Mouse (Mus musculus): ENCODE results near the gene Mllt6. TPM values are rescaled to one million over a fixed set of nuclear protein-coding genes. Genes with fewer than 3 reads are reported as not detected.

Mllt6 gene
- polyA plus RNA-seq, 1 experiment from 2014 or later = 2.3 TPM

- Histone ChIP-seq H3K27ac (peak overlapping the region; percentile 93), H3K4me2 (ENCODE audit: low read length) (peak overlapping the region; percentile 88), H3K4me1 (replicated peaks; ENCODE audit: insufficient read depth, low read length) (peaks cover 26% of the 10 kb centered on the region), H3K27me3 (ENCODE audit: insufficient read depth, low read length) (no peaks in the 10 kb centered on the region), H3K4me3 (replicated peaks; ENCODE audit: low read depth, low read length) (peak overlapping the region; percentile 94), H3K9ac (ENCODE audit: low read depth, low read length) (peak overlapping the region; percentile 86), H3K36me3 (ENCODE audit: insufficient read depth, low read length) (peaks cover 17% of the 10 kb centered on the region), H3K9me3 (replicated peaks; ENCODE audit: low read length) (no peaks in the 10 kb centered on the region)
- no peak for DNase-seq (ENCODE audit: low spot score)
- WGBS = under 1% methylated on average over 6 of the region's 8 CpGs
- ATAC-seq (replicated peaks; ENCODE audit: low FRiP score, low read depth) = no peak
- no peak for TF ChIP-seq CTCF (IDR thresholded peaks at IDR 0.05; ENCODE audit: low read depth)
Measured at GRCm38 (mm10) chr11:97664339-97664665, 1.1 kb downstream of the Mllt6 start.

- Histone ChIP-seq H3K4me3 (replicated peaks; ENCODE audit: low read depth, low read length) (peak overlapping the region; percentile 94), H3K4me2 (ENCODE audit: low read length) (peak overlapping the region; percentile 88), H3K36me3 (ENCODE audit: insufficient read depth, low read length) (peaks cover 17% of the 10 kb centered on the region), H3K27me3 (ENCODE audit: insufficient read depth, low read length) (no peaks in the 10 kb centered on the region), H3K9me3 (replicated peaks; ENCODE audit: low read length) (no peaks in the 10 kb centered on the region), H3K4me1 (replicated peaks; ENCODE audit: insufficient read depth, low read length) (peaks cover 22% of the 10 kb centered on the region), H3K27ac (no peak overlapping the region), H3K9ac (ENCODE audit: low read depth, low read length) (peak overlapping the region; percentile 86)
- 30% methylated on average over 6 of the region's 6 CpGs for WGBS
- DNase-seq (ENCODE audit: low spot score) (no peak), ATAC-seq (replicated peaks; ENCODE audit: low FRiP score, low read depth) (no peak)
- peak; percentile 42 for TF ChIP-seq CTCF (IDR thresholded peaks at IDR 0.05; ENCODE audit: low read depth)
Measured at GRCm38 (mm10) chr11:97664771-97665240, 1.6 kb downstream of the Mllt6 start.

GRCm38 (mm10) chr11:97665431-97665830, 2.2 kb downstream of the Mllt6 start:
- WGBS = 89% methylated on average over 13 of the region's 13 CpGs
- no peak for DNase-seq (ENCODE audit: low spot score)
- no peaks in the 10 kb centered on the region for H3K9me3 ChIP-seq (replicated peaks; ENCODE audit: low read length)
- H3K36me3 ChIP-seq (ENCODE audit: insufficient read depth, low read length) = peaks cover 22% of the 10 kb centered on the region
- no peak for TF ChIP-seq CTCF (IDR thresholded peaks at IDR 0.05; ENCODE audit: low read depth)
- H3K27me3 ChIP-seq (ENCODE audit: insufficient read depth, low read length) = no peaks in the 10 kb centered on the region
- H3K4me2 ChIP-seq (ENCODE audit: low read length) = no peak overlapping the region
- ATAC-seq (replicated peaks; ENCODE audit: low FRiP score, low read depth) = no peak
- H3K4me3 ChIP-seq (replicated peaks; ENCODE audit: low read depth, low read length) = no peak overlapping the region
- peaks cover 22% of the 10 kb centered on the region for H3K4me1 ChIP-seq (replicated peaks; ENCODE audit: insufficient read depth, low read length)
- H3K9ac ChIP-seq (ENCODE audit: low read depth, low read length) = no peak overlapping the region
- no peak overlapping the region for H3K27ac ChIP-seq

GRCm38 (mm10) chr11:97666221-97666620, 3.0 kb downstream of the Mllt6 start:
- WGBS = 93% methylated on average over 7 of the region's 7 CpGs
- Histone ChIP-seq H3K27me3 (ENCODE audit: insufficient read depth, low read length) (no peaks in the 10 kb centered on the region), H3K4me1 (replicated peaks; ENCODE audit: insufficient read depth, low read length) (peaks cover 19% of the 10 kb centered on the region), H3K27ac (no peak overlapping the region), H3K4me3 (replicated peaks; ENCODE audit: low read depth, low read length) (no peak overlapping the region), H3K9ac (ENCODE audit: low read depth, low read length) (no peak overlapping the region), H3K36me3 (ENCODE audit: insufficient read depth, low read length) (peaks cover 28% of the 10 kb centered on the region), H3K4me2 (ENCODE audit: low read length) (no peak overlapping the region), H3K9me3 (replicated peaks; ENCODE audit: low read length) (no peaks in the 10 kb centered on the region)
- TF ChIP-seq CTCF (IDR thresholded peaks at IDR 0.05; ENCODE audit: low read depth) = peak; percentile 56
- DNase-seq (ENCODE audit: low spot score) (no peak), ATAC-seq (replicated peaks; ENCODE audit: low FRiP score, low read depth) (no peak)

DNA sequence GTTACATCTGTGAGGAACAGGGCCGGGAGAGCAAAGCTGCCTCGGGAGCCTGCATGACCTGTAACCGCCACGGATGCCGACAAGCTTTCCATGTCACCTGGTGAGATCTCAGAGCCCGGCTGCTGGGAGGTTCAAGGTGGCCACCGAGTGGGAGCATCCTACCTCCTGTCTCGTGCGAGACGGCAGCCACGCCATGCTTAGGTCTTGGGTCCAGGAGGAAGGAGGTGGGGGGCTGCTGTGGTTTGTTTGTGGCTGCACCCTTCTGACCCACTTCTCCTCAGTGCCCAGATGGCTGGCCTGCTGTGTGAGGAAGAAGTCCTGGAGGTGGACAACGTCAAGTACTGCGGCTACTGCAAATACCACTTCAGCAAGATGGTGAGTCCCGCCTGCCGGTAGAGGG, 3.6 kb downstream of the Mllt6 start:
- no peak for DNase-seq (ENCODE audit: low spot score)
- 93% methylated on average over 15 of the region's 15 CpGs for WGBS
- no peaks in the 10 kb centered on the region for H3K27me3 ChIP-seq (ENCODE audit: insufficient read depth, low read length)
- H3K4me3 ChIP-seq (replicated peaks; ENCODE audit: low read depth, low read length) = no peak overlapping the region
- no peak overlapping the region for H3K27ac ChIP-seq
- ATAC-seq (replicated peaks; ENCODE audit: low FRiP score, low read depth) = no peak
- no peaks in the 10 kb centered on the region for H3K9me3 ChIP-seq (replicated peaks; ENCODE audit: low read length)
- H3K4me1 ChIP-seq (replicated peaks; ENCODE audit: insufficient read depth, low read length) = peaks cover 14% of the 10 kb centered on the region
- H3K4me2 ChIP-seq (ENCODE audit: low read length) = no peak overlapping the region
- H3K36me3 ChIP-seq (ENCODE audit: insufficient read depth, low read length) = peaks cover 34% of the 10 kb centered on the region
- H3K9ac ChIP-seq (ENCODE audit: low read depth, low read length) = no peak overlapping the region
- TF ChIP-seq CTCF (IDR thresholded peaks at IDR 0.05; ENCODE audit: low read depth) = no peak

DNA sequence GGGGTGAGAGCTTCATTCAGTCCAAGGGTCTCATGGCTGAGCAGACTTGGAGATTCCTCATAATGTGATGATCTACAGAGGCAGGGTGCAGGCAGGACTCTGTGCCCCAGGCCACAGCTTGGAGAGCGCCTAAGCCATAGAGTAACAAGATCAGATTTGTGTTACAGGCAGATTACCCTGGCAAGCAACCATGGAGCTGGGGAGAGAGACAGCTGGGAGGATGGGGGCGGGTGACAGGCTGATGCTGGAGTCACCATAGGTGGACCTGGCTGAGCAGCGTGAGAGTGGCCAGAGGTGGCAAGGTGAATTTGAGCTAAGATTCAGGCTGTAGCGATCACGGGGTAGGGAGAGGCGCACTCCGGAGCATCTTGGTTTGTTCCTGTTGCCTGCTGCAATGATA, 4.9 kb downstream of the Mllt6 start:
- H3K9me3 ChIP-seq (replicated peaks; ENCODE audit: low read length) = no peaks in the 10 kb centered on the region
- H3K9ac ChIP-seq (ENCODE audit: low read depth, low read length) = no peak overlapping the region
- no peaks in the 10 kb centered on the region for H3K27me3 ChIP-seq (ENCODE audit: insufficient read depth, low read length)
- H3K4me1 ChIP-seq (replicated peaks; ENCODE audit: insufficient read depth, low read length) = peaks cover 8% of the 10 kb centered on the region; the same call in 1 of the 2 replicates
- no peak for TF ChIP-seq CTCF (IDR thresholded peaks at IDR 0.05; ENCODE audit: low read depth)
- WGBS = 85% methylated on average over 7 of the region's 7 CpGs
- no peak overlapping the region for H3K4me2 ChIP-seq (ENCODE audit: low read length)
- no peak for ATAC-seq (replicated peaks; ENCODE audit: low FRiP score, low read depth)
- no peak for DNase-seq (ENCODE audit: low spot score)
- peaks cover 47% of the 10 kb centered on the region for H3K36me3 ChIP-seq (ENCODE audit: insufficient read depth, low read length)
- no peak overlapping the region for H3K27ac ChIP-seq
- H3K4me3 ChIP-seq (replicated peaks; ENCODE audit: low read depth, low read length) = no peak overlapping the region

DNA sequence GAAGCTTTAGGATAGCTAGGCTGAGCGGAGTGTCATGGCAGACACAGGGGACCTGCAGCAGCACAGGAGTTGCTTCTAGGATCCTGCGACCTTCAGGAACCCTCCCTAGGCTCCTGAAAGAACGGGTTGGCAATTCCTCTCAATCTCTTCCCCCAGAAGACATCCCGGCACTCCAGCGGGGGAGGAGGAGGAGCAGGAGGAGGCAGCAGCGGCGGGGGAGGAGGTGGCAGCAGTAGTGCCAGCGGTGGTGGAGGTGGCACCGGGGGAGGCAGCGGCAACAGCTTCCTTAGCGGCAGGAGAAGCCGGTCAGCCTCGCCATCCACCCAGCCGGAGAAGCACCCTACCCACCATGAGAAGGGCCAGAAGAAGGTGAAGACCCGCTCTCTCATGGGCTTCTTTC, 6.1 kb downstream of the Mllt6 start:
- TF ChIP-seq CTCF (IDR thresholded peaks at IDR 0.05; ENCODE audit: low read depth) = no peak
- H3K9ac ChIP-seq (ENCODE audit: low read depth, low read length) = no peak overlapping the region
- H3K4me2 ChIP-seq (ENCODE audit: low read length) = peak overlapping the region; percentile 7; the same call in 1 of the 2 replicates
- no peak overlapping the region for H3K4me3 ChIP-seq (replicated peaks; ENCODE audit: low read depth, low read length)
- peaks cover 58% of the 10 kb centered on the region for H3K36me3 ChIP-seq (ENCODE audit: insufficient read depth, low read length)
- H3K4me1 ChIP-seq (replicated peaks; ENCODE audit: insufficient read depth, low read length) = peaks cover 8% of the 10 kb centered on the region; the same call in 1 of the 2 replicates
- WGBS = 43% methylated on average over 13 of the region's 15 CpGs
- H3K27ac ChIP-seq = peak overlapping the region; percentile 64
- H3K27me3 ChIP-seq (ENCODE audit: insufficient read depth, low read length) = no peaks in the 10 kb centered on the region
- ATAC-seq (replicated peaks; ENCODE audit: low FRiP score, low read depth) (no peak), DNase-seq (ENCODE audit: low spot score) (peak; percentile 59)
- no peaks in the 10 kb centered on the region for H3K9me3 ChIP-seq (replicated peaks; ENCODE audit: low read length)

Data from kidney, postnatal 0 days (tissue).